Comparison of ENCODE assay signal across 8 mouse cellular contexts in the genomic region with DNA sequence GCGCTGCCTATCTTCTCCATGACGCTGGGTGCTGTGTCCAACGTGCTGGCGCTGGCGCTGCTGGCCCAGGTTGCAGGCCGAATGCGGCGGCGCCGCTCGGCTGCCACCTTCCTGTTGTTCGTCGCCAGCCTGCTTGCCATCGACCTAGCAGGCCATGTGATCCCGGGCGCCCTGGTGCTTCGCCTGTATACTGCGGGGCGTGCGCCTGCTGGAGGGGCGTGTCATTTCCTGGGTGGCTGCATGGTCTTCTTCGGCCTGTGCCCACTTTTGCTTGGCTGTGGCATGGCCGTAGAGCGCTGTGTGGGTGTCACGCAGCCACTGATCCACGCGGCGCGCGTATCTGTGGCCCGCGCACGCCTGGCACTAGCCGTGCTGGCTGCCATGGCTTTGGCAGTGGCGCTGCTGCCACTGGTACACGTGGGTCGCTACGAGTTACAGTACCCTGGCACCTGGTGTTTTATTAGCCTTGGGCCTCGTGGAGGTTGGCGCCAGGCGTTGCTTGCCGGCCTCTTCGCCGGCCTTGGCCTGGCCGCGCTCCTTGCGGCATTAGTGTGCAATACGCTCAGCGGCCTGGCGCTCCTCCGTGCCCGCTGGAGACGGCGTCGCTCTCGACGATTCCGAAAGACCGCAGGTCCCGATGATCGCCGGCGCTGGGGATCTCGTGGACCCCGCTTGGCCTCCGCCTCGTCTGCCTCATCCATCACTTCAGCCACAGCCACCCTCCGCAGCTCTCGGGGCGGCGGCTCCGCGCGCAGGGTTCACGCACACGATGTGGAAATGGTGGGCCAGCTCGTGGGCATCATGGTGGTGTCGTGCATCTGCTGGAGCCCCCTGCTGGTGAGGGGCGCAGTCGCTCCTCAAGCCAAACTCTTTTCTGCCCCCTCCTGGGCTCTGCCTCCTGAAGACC. TPM values are rescaled to one million over a fixed set of nuclear protein-coding genes. Genes with fewer than 3 reads are reported as not detected.
DNase-seq lines count a peak whose midpoint lies in the region; ATAC-seq and TF ChIP-seq lines count a peak whose summit lies in the region.

No protein-coding gene starts in this region.

- H3K27me3 ChIP-seq in forebrain, embryonic 11.5 days (ENCODE audit: control insufficient read depth, insufficient read depth, low read length) = peaks cover 2% of the 10 kb centered on the region; the same call in 1 of the 2 replicates
- H3K27me3 ChIP-seq in hindbrain, embryonic 15.5 days = no peaks in the 10 kb centered on the region
- H3K27me3 ChIP-seq in liver, adult 2 months (ENCODE audit: control insufficient read depth, insufficient read depth, low read length) = no peaks in the 10 kb centered on the region

- no peaks in the 10 kb centered on the region for H3K79me2 ChIP-seq in liver, adult 2 months (ENCODE audit: control insufficient read depth, insufficient read depth, low read length)

- peak; percentile 63 for TF ChIP-seq CTCF in liver, adult 2 months (IDR thresholded peaks at IDR 0.05; ENCODE audit: low read depth, low read length)

- peak overlapping the region; percentile 55 for H3K9ac ChIP-seq in forebrain, embryonic 11.5 days (ENCODE audit: low read length)
- peak overlapping the region; percentile 38 for H3K9ac ChIP-seq in hindbrain, embryonic 15.5 days
- 0 out of 2 replicates have a peak overlapping the region, but pooled peaks have one; percentile 15 for H3K9ac ChIP-seq in liver, adult 2 months (ENCODE audit: low read depth, low read length)

- DNase-seq in layer of hippocampus, adult 11-12 months (ENCODE audit: low spot score) = peak; percentile 69
- DNase-seq in layer of hippocampus, adult 9-11 months = no peak
- DNase-seq in forebrain, embryonic 11.5 days (ENCODE audit: low spot score) = peak; percentile 90
- DNase-seq in liver, adult 2 months (ENCODE audit: extremely low read depth, low read depth, low spot score) = peak; percentile 54
- DNase-seq in natural killer cell, adult 2 months (ENCODE audit: low spot score in 2 of 2) = peak; percentile 11 to 47
- peak; percentile 83 for DNase-seq in testis, postnatal 10 days (ENCODE audit: low spot score)

- H3K9me3 ChIP-seq in forebrain, embryonic 11.5 days (ENCODE audit: control insufficient read depth, low read length) = no peaks in the 10 kb centered on the region
- H3K9me3 ChIP-seq in hindbrain, embryonic 15.5 days = no peaks in the 10 kb centered on the region

- H3K27ac ChIP-seq in brown adipose tissue, adult 24 weeks (replicated peaks; ENCODE audit: low read depth, low read length) = no peak overlapping the region
- H3K27ac ChIP-seq in forebrain, embryonic 11.5 days (ENCODE audit: low read depth, low read length) = no peak overlapping the region
- H3K27ac ChIP-seq in hindbrain, embryonic 15.5 days (replicated peaks) = peak overlapping the region; percentile 57
- H3K27ac ChIP-seq in liver, adult 2 months (replicated peaks; ENCODE audit: insufficient read depth, low read depth, low read length) = no peak overlapping the region

- no peak for TF ChIP-seq POLR2A in liver, adult 2 months (IDR thresholded peaks at IDR 0.05; ENCODE audit: extremely low read depth, insufficient read depth, low read length)

- peak overlapping the region; percentile 28; the same call in 1 of the 2 replicates for H3K4me3 ChIP-seq in brown adipose tissue, adult 24 weeks (ENCODE audit: insufficient read depth, low read depth, low read length)
- peak overlapping the region; percentile 29 for H3K4me3 ChIP-seq in forebrain, embryonic 11.5 days (ENCODE audit: low read depth, low read length)
- H3K4me3 ChIP-seq in hindbrain, embryonic 15.5 days = peak overlapping the region; percentile 32
- H3K4me3 ChIP-seq in liver, adult 2 months (ENCODE audit: insufficient read depth, low read depth, low read length) = peak overlapping the region; percentile 10; the same call in 1 of the 2 replicates

- H3K36me3 ChIP-seq in forebrain, embryonic 11.5 days (ENCODE audit: control insufficient read depth, insufficient read depth, low read length) = no peaks in the 10 kb centered on the region; the same call in 1 of the 2 replicates
- peaks cover 33% of the 10 kb centered on the region for H3K36me3 ChIP-seq in hindbrain, embryonic 15.5 days
- peaks cover 2% of the 10 kb centered on the region; the same call in 1 of the 2 replicates for H3K36me3 ChIP-seq in liver, adult 2 months (ENCODE audit: control insufficient read depth, insufficient read depth, low read length)

- WGBS in forebrain, embryonic 11.5 days = 22% methylated on average over 80 of the region's 80 CpGs
- 20% methylated on average over 80 of the region's 80 CpGs for WGBS in hindbrain, embryonic 15.5 days
- 33% methylated on average over 80 of the region's 80 CpGs for WGBS in liver, adult 2 months

- ATAC-seq in forebrain, embryonic 11.5 days (replicated peaks; ENCODE audit: low FRiP score) = peak; percentile 57
- ATAC-seq in hindbrain, embryonic 15.5 days (ENCODE audit: low FRiP score, low read depth) = peak; percentile 46

- H3K4me2 ChIP-seq in forebrain, embryonic 11.5 days (ENCODE audit: low read depth, low read length, severe bottlenecking) = peak overlapping the region; percentile 73
- H3K4me2 ChIP-seq in hindbrain, embryonic 15.5 days = peak overlapping the region; percentile 66

- H3K4me1 ChIP-seq in brown adipose tissue, adult 24 weeks (ENCODE audit: control insufficient read depth, insufficient read depth, insufficient read length, low read length) = peaks cover 8% of the 10 kb centered on the region; the same call in 1 of the 2 replicates
- peaks cover 11% of the 10 kb centered on the region for H3K4me1 ChIP-seq in forebrain, embryonic 11.5 days (replicated peaks; ENCODE audit: control insufficient read depth, insufficient read depth, low read length)
- peaks cover 35% of the 10 kb centered on the region for H3K4me1 ChIP-seq in hindbrain, embryonic 15.5 days (replicated peaks)
- H3K4me1 ChIP-seq in liver, adult 2 months (ENCODE audit: control insufficient read depth, insufficient read depth, low read length) = peaks cover 5% of the 10 kb centered on the region; the same call in 1 of the 2 replicates

RNA-seq across cellular contexts. Expression of gene Ptger1, which starts 1.8 kb away (rescaled TPM):
- not detected in 2 replicates for polyA plus RNA-seq in brown adipose tissue, adult 24 weeks (2012; ENCODE audit: insufficient read depth, insufficient read length, missing spikeins)
- 0.47 and 0.60 TPM in 2 replicates for polyA plus RNA-seq in forebrain, embryonic 11.5 days (2014; fragmentation: Nextera tagmentation; extraction: Ambion mirVana)
- 1.00 and 1.0 TPM in 2 replicates for polyA plus RNA-seq in hindbrain, embryonic 15.5 days (2015; fragmentation: Nextera tagmentation; extraction: Ambion mirVana)
- total RNA-seq in liver, adult 2 months (2014; rRNA removed) = under 0.01 and 0.20 TPM in 2 replicates
- polyA plus RNA-seq in liver, adult 2 months (2012; rRNA removed) = 0.11 and 0.20 TPM in 2 replicates

RNA-seq across cellular contexts. Expression of gene Gipc1, which starts 15.8 kb away (rescaled TPM):
- 20.8 and 21.2 TPM in 2 replicates for polyA plus RNA-seq in brown adipose tissue, adult 24 weeks (2012; ENCODE audit: insufficient read depth, insufficient read length, missing spikeins)
- 217 and 231 TPM in 2 replicates for polyA plus RNA-seq in forebrain, embryonic 11.5 days (2014; fragmentation: Nextera tagmentation; extraction: Ambion mirVana)
- polyA plus RNA-seq in hindbrain, embryonic 15.5 days (2015; fragmentation: Nextera tagmentation; extraction: Ambion mirVana) = 132 and 133 TPM in 2 replicates
- total RNA-seq in liver, adult 2 months (2014; rRNA removed) = 12.6 and 14.6 TPM in 2 replicates
- 14.5 and 15.7 TPM in 2 replicates for polyA plus RNA-seq in liver, adult 2 months (2012; rRNA removed)

RNA-seq across cellular contexts. Expression of gene Pkn1, which starts 30.7 kb away (rescaled TPM):
- 98.1 and 111 TPM in 2 replicates for polyA plus RNA-seq in brown adipose tissue, adult 24 weeks (2012; ENCODE audit: insufficient read depth, insufficient read length, missing spikeins)
- 28.3 and 31.6 TPM in 2 replicates for polyA plus RNA-seq in forebrain, embryonic 11.5 days (2014; fragmentation: Nextera tagmentation; extraction: Ambion mirVana)
- 27.1 and 30.9 TPM in 2 replicates for polyA plus RNA-seq in hindbrain, embryonic 15.5 days (2015; fragmentation: Nextera tagmentation; extraction: Ambion mirVana)
- 17.3 and 20.1 TPM in 2 replicates for total RNA-seq in liver, adult 2 months (2014; rRNA removed)
- polyA plus RNA-seq in liver, adult 2 months (2012; rRNA removed) = 18.0 and 28.8 TPM in 2 replicates

RNA-seq across cellular contexts. Expression of gene Ddx39, which starts 46.7 kb away (rescaled TPM):
- polyA plus RNA-seq in brown adipose tissue, adult 24 weeks (2012; ENCODE audit: insufficient read depth, insufficient read length, missing spikeins) = 7.7 and 14.1 TPM in 2 replicates
- polyA plus RNA-seq in forebrain, embryonic 11.5 days (2014; fragmentation: Nextera tagmentation; extraction: Ambion mirVana) = 251 and 267 TPM in 2 replicates
- polyA plus RNA-seq in hindbrain, embryonic 15.5 days (2015; fragmentation: Nextera tagmentation; extraction: Ambion mirVana) = 97.5 and 105 TPM in 2 replicates
- 13.5 and 19.2 TPM in 2 replicates for total RNA-seq in liver, adult 2 months (2014; rRNA removed)
- 14.3 and 17.2 TPM in 2 replicates for polyA plus RNA-seq in liver, adult 2 months (2012; rRNA removed)
